Mouse (Mus musculus): ENCODE data around the gene B020004J07Rik.
"Not testable (repeated sequence)": the region's sequence is repeated elsewhere in the genome, so short reads cannot be mapped to it uniquely, and the experiment has no call there.

The B020004J07Rik gene

DNA sequence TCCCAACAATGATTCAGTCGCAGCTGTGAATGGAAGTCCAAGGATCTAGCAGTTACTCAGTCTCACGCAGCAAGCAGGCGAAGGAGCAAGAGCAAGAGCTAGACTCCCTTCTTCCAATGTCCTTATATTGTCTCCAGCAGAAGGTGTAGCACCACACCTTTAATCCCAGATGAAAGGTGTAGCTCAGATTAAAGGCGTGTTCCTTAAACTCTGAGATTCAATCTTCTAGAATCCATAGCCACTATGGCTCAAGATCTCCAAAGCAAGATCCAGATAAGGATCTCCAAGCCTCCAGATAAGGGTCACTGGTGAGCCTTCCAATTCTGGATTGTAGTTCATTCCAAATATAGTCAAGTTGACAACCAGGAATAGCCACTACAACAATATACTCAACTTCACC is at the start of gene B020004J07Rik:
B020004J07Rik (minus strand) TSS at position 101 of the 400 bp plus-strand sequence.
- not testable (repeated sequence) for DNase-seq (ENCODE audit: low spot score in 2 of 2)

DNA sequence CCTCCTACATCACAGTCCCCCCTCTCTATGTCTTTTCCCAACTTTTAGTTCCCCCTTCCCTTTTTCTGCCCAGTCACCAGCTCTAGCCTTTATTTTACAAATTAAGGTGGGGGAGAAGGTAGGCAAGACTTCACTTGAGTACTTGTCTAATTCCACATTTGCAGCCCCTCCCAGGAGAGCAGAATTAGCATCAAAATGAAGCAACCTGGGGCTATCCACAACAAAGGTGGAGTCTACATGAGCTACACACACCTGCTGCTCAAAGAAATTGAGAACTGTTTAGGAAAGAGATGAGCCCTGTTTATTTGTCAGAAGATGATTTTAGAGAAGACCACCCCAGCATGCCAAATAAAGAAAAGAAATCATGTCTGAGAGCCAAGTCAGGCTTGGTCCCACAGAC is 45.6 kb upstream of the B020004J07Rik start:
- DNase-seq (ENCODE audit: low spot score in 2 of 2): no peak

DNA sequence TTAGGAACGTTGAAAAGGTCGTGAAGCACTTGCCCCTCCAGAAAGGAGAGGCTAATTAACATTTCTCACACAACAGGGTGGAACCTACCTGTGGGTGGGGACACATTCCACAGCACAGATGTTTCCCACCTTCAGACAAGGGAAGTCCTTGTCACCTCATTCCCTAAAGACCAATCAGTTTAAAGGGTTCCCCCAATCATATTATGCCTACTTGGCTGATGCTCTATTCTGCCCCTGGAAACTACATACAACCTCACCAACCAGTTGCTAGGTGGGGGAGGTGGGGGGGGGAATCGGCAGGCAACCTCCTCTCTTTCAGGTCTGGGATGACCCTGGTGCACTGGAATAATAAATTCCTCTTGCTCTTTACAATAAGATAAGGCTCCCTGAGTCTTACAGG is 39.8 kb upstream of the B020004J07Rik start:
- DNase-seq (ENCODE audit: low spot score in 2 of 2): no peak

DNA sequence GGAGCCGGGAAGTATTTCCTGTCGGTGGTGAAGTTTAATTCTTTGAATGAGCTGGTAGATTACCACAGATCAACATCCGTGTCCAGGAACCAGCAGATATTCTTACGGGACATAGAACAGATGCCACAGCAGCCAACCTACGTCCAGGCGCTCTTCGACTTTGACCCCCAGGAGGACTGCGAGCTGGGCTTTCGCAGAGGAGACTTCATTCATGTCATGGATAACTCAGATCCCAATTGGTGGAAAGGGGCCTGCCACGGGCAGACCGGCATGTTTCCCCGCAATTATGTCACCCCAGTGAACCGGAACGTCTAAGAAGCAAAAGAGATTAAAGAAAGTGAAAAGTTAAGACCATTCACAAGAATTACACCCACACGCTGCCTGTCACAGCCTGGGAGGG is 31.9 kb upstream of the B020004J07Rik start:
- not testable (repeated sequence) for DNase-seq (ENCODE audit: low spot score in 2 of 2)

DNA sequence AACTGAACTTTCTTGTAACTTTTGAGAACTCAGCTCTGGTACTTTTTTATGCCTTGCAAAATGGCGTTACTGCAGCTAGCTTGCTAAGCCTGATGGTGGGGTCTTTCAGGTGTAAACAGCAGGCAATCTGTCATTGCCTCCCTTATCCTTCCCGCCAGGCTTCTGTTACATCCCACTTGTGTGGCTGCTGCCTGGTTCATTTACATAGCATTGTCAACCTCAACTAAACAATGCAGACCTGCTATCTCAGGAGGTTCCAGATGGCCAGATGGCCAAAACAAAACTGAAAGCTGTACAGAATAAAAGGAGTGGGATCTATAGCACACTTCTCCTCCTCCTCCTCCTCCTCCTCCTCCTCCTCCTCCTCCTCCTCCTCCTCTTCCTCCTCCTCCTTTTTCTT is 28.2 kb upstream of the B020004J07Rik start:
- DNase-seq (ENCODE audit: low spot score in 2 of 2): not testable (repeated sequence)

DNA sequence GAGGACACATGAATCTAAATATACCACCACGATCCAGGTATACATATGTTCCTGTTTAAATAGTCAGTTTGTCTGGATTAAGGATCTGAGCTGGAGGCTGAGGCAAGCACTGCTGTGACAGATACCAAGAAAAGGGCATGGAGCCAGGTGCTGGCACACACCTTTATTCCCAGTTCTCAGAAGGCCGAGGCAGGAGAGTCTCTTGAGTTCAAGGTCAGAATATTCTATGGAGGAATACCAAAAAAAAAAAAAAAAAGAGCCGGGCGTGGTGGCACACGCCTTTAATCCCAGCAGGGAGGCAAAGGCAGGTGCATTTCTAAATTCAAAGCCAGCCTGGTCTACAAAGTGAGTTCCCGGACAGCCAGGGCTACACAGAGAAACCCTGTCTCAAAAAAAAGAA is 18.5 kb upstream of the B020004J07Rik start:
- DNase-seq (ENCODE audit: low spot score in 2 of 2): no peak

DNA sequence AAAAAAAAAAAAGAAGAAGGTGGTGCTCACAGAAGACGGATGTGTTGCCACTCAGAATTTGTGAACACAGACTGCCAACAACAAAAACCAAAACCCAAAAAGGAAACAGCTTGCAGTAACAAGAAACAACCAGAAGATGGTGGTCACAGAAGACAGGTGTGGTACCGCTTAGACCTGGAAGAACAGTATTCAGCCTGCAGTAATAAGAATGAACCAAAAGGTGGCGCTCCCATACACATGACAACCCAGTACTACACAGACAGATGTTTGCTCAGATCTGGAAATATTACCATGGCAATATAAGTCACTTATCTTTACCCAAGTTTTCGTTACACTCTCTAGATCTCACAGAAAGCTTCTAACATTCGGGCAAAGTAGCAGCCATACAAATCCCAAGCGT is 17.1 kb upstream of the B020004J07Rik start:
- no peak for DNase-seq (ENCODE audit: low spot score in 2 of 2)

DNA sequence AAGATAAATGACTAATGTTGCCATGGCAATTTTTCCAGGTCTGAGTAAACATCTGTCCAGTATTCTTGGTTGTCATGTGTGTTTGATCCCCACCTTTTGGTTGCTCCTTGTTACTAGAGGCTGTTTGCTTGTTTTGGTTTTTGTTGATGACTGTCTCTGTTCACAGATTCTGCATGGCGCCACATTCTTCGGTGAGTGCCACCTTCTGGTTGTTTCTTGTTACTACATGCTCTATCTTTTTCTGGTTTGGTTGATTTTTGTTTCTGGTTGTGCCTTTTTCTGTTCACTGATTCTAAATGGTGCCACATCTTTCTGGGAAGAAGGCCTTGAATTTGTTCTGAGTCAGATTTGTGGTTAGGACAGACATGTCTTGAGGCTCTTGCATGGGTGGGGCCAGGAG is 7.1 kb upstream of the B020004J07Rik start:
- DNase-seq (ENCODE audit: low spot score in 2 of 2): no peak
